Mouse (Mus musculus) hindbrain, embryonic 10.5 days (tissue): ENCODE measurements around the gene Abcg2. TPM values are rescaled to one million over a fixed set of nuclear protein-coding genes. Genes with fewer than 3 reads are reported as not detected.
"Not testable (repeated sequence)": the region's sequence is repeated elsewhere in the genome, so short reads cannot be mapped to it uniquely, and the experiment has no call there.

Experiments
- DNase-seq: peaks from one replicate; pipeline ENCODE4 v3.0.0-alpha.2; 2017; ENCODE audit warnings: low spot score
- H3K27ac ChIP-seq: fragments of 300-500 bp; sonication (generic); 2 replicates; pipeline ENCODE4 v1.5.1; 2016; ENCODE audit warnings: mild to moderate bottlenecking, moderate library complexity
- H3K27me3 ChIP-seq: fragments of 300-500 bp; sonication (generic); 2 replicates; pipeline ENCODE4 v1.6.1; 2016; ENCODE audit warnings: mild to moderate bottlenecking; ENCODE audit not compliant: poor library complexity, insufficient read depth, severe bottlenecking
- H3K36me3 ChIP-seq: fragments of 300-500 bp; sonication (generic); 2 replicates; pipeline ENCODE4 v1.6.1; 2016; ENCODE audit warnings: mild to moderate bottlenecking, moderate library complexity
- H3K4me1 ChIP-seq: fragments of 300-500 bp; sonication (generic); replicated peaks from 2 replicates; pipeline ENCODE4 v1.6.1; 2016; ENCODE audit warnings: mild to moderate bottlenecking
- H3K4me3 ChIP-seq: fragments of 300-500 bp; sonication (generic); 2 replicates; pipeline ENCODE4 v1.5.1; 2016; ENCODE audit warnings: mild to moderate bottlenecking, moderate library complexity
- H3K9me3 ChIP-seq: fragments of 300-500 bp; sonication (generic); 2 replicates; pipeline ENCODE4 v1.6.1; 2016; ENCODE audit warnings: mild to moderate bottlenecking, moderate library complexity
- WGBS: fragments of 180-500 bp; shearing (Covaris S2); methylation state at CpG from one replicate; pipeline ENCODE4 v1.1.7; 2016; 5-methylcytosine and 5-hydroxymethylcytosine counted together
- polyA plus RNA-seq: library from polyadenylated mRNA; unstranded; fragments of >200 nt; fragmentation: Nextera tagmentation; extraction: Ambion mirVana; gene quantifications from 2 replicates; pipeline ENCODE4 v1.2.1, GENCODE M21; 2016

Gene Abcg2
- polyA plus RNA-seq = 41.6 and 50.6 TPM in 2 replicates

DNA sequence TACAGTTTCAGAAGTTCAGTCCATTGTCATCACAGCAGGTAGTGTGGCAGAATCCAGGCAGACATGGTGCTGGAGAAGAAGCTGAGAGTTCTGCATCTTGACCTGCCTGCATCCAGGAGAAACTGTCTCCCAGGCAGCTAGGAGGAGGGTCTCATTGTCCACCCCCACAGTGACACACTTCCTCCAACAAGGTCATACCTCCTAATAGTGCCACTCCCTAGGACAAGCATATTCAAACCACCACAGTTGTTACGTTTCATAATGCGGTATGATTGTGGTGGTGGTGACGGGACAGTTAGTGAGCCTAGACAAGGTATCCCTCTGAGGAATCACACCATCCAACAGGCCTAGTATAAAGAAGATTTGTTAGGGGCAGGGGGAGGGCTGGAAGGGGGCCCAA, at the start of gene Abcg2:
Gene Abcg2, plus strand, starts transcription at position 301 of the 400 bp plus-strand sequence.
- not testable (repeated sequence) for H3K36me3 ChIP-seq, H3K9me3 ChIP-seq, H3K27me3 ChIP-seq, DNase-seq, H3K4me1 ChIP-seq, H3K27ac ChIP-seq, H3K4me3 ChIP-seq
- 94% methylated on average over 3 of the region's 3 CpGs for WGBS

DNA sequence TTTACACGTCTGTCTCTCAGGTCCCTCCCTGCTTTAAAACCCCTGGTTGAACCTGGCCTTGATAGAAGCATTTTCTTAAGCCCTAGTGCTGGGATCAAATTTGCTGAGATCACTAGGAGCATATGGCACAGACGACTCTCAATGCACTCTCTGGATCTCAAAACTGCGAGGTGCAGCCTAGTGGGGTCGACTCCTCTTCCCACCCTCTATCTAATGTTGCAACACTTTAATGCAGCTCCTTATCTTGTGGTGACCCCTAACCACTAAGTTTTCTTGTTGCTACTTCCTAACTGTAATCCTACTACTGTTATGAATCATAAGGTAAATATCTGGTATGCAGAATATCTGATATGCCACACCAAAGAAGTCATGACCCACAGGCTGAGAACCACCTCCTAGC, 44.1 kb upstream of the Abcg2 start:
- H3K4me3 ChIP-seq, H3K9me3 ChIP-seq, H3K4me1 ChIP-seq, DNase-seq, H3K27ac ChIP-seq, H3K36me3 ChIP-seq, H3K27me3 ChIP-seq: not testable (repeated sequence)
- WGBS = 77% methylated on average over 4 of the region's 4 CpGs

- H3K27ac ChIP-seq, H3K4me1 ChIP-seq, H3K4me3 ChIP-seq, H3K9me3 ChIP-seq, H3K36me3 ChIP-seq, H3K27me3 ChIP-seq: not testable (repeated sequence)
- 63% methylated on average over 8 of the region's 8 CpGs for WGBS
- DNase-seq = peak; percentile 12
Measured at GRCm38 (mm10) chr6:58542852-58543251, 41.5 kb upstream of the Abcg2 start.

DNA sequence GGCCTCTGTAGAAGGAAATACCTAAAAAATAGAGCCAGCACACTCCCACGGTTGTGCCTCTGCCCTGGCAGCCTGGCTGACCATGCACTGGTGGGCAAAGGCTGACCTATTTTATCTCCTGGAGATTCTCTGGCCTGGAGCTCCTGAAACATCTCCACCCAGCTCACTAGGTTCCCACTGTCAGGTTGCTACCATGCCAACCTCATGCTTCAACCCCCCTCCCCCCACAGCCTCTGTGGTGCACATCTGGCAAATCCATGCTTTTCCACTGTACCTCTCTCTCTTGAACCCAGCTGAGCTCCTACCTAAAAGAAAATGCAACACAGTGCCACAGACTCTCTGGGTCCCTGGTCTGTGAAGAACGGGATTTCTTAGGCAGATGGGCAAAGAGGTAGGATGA, 39.4 kb upstream of the Abcg2 start:
- WGBS = 38% methylated on average over 2 of the region's 2 CpGs
- H3K4me1 ChIP-seq = not testable (repeated sequence)

GRCm38 (mm10) chr6:58546050-58546449, 38.3 kb upstream of the Abcg2 start:
- not testable (repeated sequence) for DNase-seq
- 74% methylated on average over 5 of the region's 5 CpGs for WGBS

More for the DNA sequence above, 39.4 kb upstream of the Abcg2 start:
- H3K4me3 ChIP-seq, DNase-seq, H3K27ac ChIP-seq, H3K9me3 ChIP-seq, H3K27me3 ChIP-seq, H3K36me3 ChIP-seq: not testable (repeated sequence)

GRCm38 (mm10) chr6:58546816-58547215, 37.5 kb upstream of the Abcg2 start:
- WGBS = 8% methylated on average over 4 of the region's 4 CpGs
- H3K9me3 ChIP-seq = no peaks in the 10 kb centered on the region
- no peak overlapping the region for H3K27ac ChIP-seq
- no peaks in the 10 kb centered on the region for H3K4me1 ChIP-seq
- no peaks in the 10 kb centered on the region for H3K27me3 ChIP-seq
- no peaks in the 10 kb centered on the region for H3K36me3 ChIP-seq
- no peak overlapping the region for H3K4me3 ChIP-seq
- DNase-seq = peak; percentile 43

More at GRCm38 (mm10) chr6:58546050-58546449, 38.3 kb upstream of the Abcg2 start:
- H3K4me3 ChIP-seq, H3K27ac ChIP-seq, H3K27me3 ChIP-seq, H3K4me1 ChIP-seq, H3K9me3 ChIP-seq, H3K36me3 ChIP-seq: not testable (repeated sequence)

- H3K36me3 ChIP-seq = not testable (repeated sequence)
Measured at GRCm38 (mm10) chr6:58553812-58554211, 30.5 kb upstream of the Abcg2 start.

GRCm38 (mm10) chr6:58593987-58594844, 9.9 kb downstream of the Abcg2 start:
- not testable (repeated sequence) for H3K27me3 ChIP-seq, H3K27ac ChIP-seq, H3K4me1 ChIP-seq, DNase-seq, H3K4me3 ChIP-seq, H3K36me3 ChIP-seq, H3K9me3 ChIP-seq
- 49% methylated on average over 3 of the region's 3 CpGs for WGBS

More at GRCm38 (mm10) chr6:58553812-58554211, 30.5 kb upstream of the Abcg2 start:
- DNase-seq, H3K9me3 ChIP-seq, H3K4me1 ChIP-seq, H3K27me3 ChIP-seq, H3K4me3 ChIP-seq, H3K27ac ChIP-seq: not testable (repeated sequence)

DNA sequence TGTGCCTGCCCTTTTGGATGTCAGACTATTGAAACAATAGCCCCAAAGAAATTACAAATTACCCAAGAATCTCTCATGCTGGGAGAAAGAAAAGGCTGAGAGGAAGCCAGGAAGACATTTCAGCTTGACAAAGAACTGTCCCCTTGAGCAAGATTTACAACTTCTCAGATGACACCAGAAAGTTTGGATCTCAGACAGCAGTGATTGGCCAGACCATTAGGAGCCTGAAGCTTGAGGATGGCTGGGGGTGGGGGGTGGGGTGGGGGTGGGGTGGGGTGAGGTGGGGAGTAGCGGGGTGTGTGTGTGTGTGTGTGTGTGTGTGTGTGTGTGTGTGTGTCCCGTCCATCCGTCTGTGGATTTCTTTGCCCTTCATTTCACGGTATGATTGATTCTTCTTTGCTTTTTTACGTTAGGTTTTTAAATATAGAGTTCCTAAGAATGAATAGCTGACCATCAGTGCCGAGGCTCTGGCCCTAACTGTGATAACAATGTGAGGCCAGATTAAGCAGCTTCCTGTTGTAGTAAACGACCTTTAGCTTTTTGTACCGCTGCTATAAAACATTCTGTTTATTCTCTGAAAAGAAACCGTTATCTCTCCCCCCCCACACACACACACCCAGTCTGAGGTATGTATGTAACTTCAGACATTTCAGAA, 11.4 kb downstream of the Abcg2 start:
- DNase-seq = peak; percentile 38
- not testable (repeated sequence) for H3K4me1 ChIP-seq, H3K9me3 ChIP-seq, H3K27me3 ChIP-seq, H3K36me3 ChIP-seq
- WGBS = 5% methylated on average over 9 of the region's 9 CpGs
- Histone ChIP-seq H3K4me3 (peak overlapping the region; percentile 48), H3K27ac (peak overlapping the region; percentile 80)

DNA sequence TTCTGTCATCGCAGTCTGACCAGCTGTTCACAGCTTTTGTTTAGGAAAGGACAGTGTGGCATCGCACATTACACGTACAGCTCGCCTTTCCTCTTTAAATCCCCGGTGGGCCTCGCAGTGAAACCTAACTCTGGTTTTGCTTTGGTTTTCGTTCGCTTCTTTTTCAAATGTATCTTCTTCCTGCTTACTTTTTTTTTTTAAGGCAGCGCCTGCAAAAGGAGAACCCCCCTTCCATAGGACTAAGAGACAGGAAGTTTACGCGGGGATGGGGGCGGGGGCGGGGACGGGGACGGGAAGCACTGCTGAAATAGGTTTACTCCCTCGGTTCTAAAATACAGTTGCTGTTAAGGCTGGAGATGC, 12.0 kb downstream of the Abcg2 start:
- H3K36me3 ChIP-seq = no peaks in the 10 kb centered on the region
- H3K27me3 ChIP-seq = no peaks in the 10 kb centered on the region
- peaks cover 4% of the 10 kb centered on the region for H3K4me1 ChIP-seq
- H3K27ac ChIP-seq = peak overlapping the region; percentile 80
- peaks cover 2% of the 10 kb centered on the region; the same call in 1 of the 2 replicates for H3K9me3 ChIP-seq
- 15% methylated on average over 16 of the region's 16 CpGs for WGBS
- H3K4me3 ChIP-seq = peak overlapping the region; percentile 48
- peak; percentile 61 for DNase-seq

DNA sequence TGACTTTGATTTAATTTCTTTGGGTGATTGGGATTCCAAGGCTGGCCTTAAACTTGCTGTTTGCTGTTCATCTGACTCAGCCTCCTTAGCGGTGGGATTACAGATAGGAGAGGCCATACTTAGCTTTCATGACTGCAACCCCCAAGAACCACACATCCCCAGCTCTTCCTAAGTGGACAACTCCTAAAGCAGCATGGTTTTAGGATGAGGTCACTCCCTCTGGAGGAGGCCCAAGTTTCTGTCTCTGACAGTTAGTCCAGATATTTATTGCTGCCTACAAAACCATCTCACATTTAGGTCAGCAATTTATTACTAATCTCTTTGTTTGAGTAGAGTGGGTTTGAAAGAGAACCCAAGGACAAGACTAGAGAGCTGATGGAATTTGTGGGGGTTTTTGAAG, 17.8 kb downstream of the Abcg2 start:
- H3K36me3 ChIP-seq, H3K27ac ChIP-seq, H3K9me3 ChIP-seq, H3K27me3 ChIP-seq, DNase-seq, H3K4me1 ChIP-seq, H3K4me3 ChIP-seq: not testable (repeated sequence)
- WGBS = 95% methylated on average over 1 of the region's 1 CpGs

- not testable (repeated sequence) for H3K27me3 ChIP-seq, H3K36me3 ChIP-seq, H3K9me3 ChIP-seq, H3K4me1 ChIP-seq, H3K4me3 ChIP-seq, DNase-seq, H3K27ac ChIP-seq
Measured at GRCm38 (mm10) chr6:58602991-58603390, 18.7 kb downstream of the Abcg2 start.

- H3K27ac ChIP-seq, H3K27me3 ChIP-seq, H3K4me1 ChIP-seq, H3K9me3 ChIP-seq, H3K36me3 ChIP-seq, DNase-seq, H3K4me3 ChIP-seq: not testable (repeated sequence)
- WGBS = 78% methylated on average over 3 of the region's 3 CpGs
Measured at GRCm38 (mm10) chr6:58603485-58604090, 19.3 kb downstream of the Abcg2 start.
